Mouse (Mus musculus) E14TG2a.4 (cell line): Measurements from ENCODE around the gene Sox5.

Experiments
- H3K27me3 ChIP-seq: 2 replicates; pipeline ENCODE4 v1.6.1; 2014; ENCODE audit warnings: low read length, control low read depth; ENCODE audit not compliant: insufficient read depth
- H3K36me3 ChIP-seq: 2 replicates; pipeline ENCODE4 v1.6.1; 2014; ENCODE audit warnings: low read length, control low read depth; ENCODE audit not compliant: insufficient read depth
- H3K4me1 ChIP-seq: replicated peaks from 2 replicates; pipeline ENCODE4 v1.6.1; 2014; ENCODE audit warnings: low read depth, low read length, control low read depth
- H3K4me3 ChIP-seq: replicated peaks from 2 replicates; pipeline ENCODE4 v1.5.1; 2014; ENCODE audit warnings: mild to moderate bottlenecking, low read length
- H3K9me3 ChIP-seq: 2 replicates; pipeline ENCODE4 v1.6.1; 2014; ENCODE audit warnings: low read length, control low read depth
- CTCF ChIP-seq: conservative IDR thresholded peaks from 2 replicates; pipeline ENCODE4 v1.5.1; 2014; ENCODE audit warnings: low read length
- NANOG ChIP-seq: IDR thresholded peaks from 2 replicates; pipeline ENCODE4 v1.6.1; 2014; ENCODE audit warnings: borderline replicate concordance, low read length, mixed read lengths
- POU5F1 ChIP-seq: IDR thresholded peaks from 2 replicates; pipeline ENCODE4 v1.6.1; 2014; ENCODE audit warnings: low read length, borderline replicate concordance

The Sox5 gene

GRCm38 (mm10) chr6:143995046-143995445, 786.7 kb downstream of the Sox5 start:
- Histone ChIP-seq H3K27me3 (no peaks in the 10 kb centered on the region), H3K4me3 (no peak overlapping the region), H3K9me3 (no peaks in the 10 kb centered on the region), H3K36me3 (no peaks in the 10 kb centered on the region), H3K4me1 (no peaks in the 10 kb centered on the region)
- TF ChIP-seq CTCF = no peak
- no peak for TF ChIP-seq POU5F1
- TF ChIP-seq NANOG = no peak

GRCm38 (mm10) chr6:143987548-143987947, 794.2 kb downstream of the Sox5 start:
- H3K9me3 ChIP-seq = no peaks in the 10 kb centered on the region
- no peaks in the 10 kb centered on the region for H3K4me1 ChIP-seq
- no peak for TF ChIP-seq NANOG
- TF ChIP-seq POU5F1 = no peak
- no peak for TF ChIP-seq CTCF
- H3K36me3 ChIP-seq = no peaks in the 10 kb centered on the region
- no peak overlapping the region for H3K4me3 ChIP-seq
- H3K27me3 ChIP-seq = no peaks in the 10 kb centered on the region

- TF ChIP-seq NANOG = no peak
- no peak for TF ChIP-seq CTCF
- TF ChIP-seq POU5F1 = no peak
- no peaks in the 10 kb centered on the region for H3K4me1 ChIP-seq
- no peaks in the 10 kb centered on the region for H3K36me3 ChIP-seq
- H3K9me3 ChIP-seq = no peaks in the 10 kb centered on the region
- no peak overlapping the region for H3K4me3 ChIP-seq
- no peaks in the 10 kb centered on the region for H3K27me3 ChIP-seq
Observed at GRCm38 (mm10) chr6:143980131-143980530, 801.6 kb downstream of the Sox5 start.

GRCm38 (mm10) chr6:143967724-143968400, 813.9 kb downstream of the Sox5 start:
- H3K4me1 ChIP-seq = peaks cover 15% of the 10 kb centered on the region
- no peak for TF ChIP-seq POU5F1
- no peak for TF ChIP-seq NANOG
- TF ChIP-seq CTCF = no peak
- H3K36me3 ChIP-seq = no peaks in the 10 kb centered on the region
- H3K9me3 ChIP-seq = peaks cover 16% of the 10 kb centered on the region
- H3K4me3 ChIP-seq = peak overlapping the region; percentile 37; the same call in 1 of the 2 replicates
- H3K27me3 ChIP-seq = no peaks in the 10 kb centered on the region

GRCm38 (mm10) chr6:143960487-143960886, 821.3 kb downstream of the Sox5 start:
- Histone ChIP-seq H3K9me3 (peaks cover 20% of the 10 kb centered on the region), H3K27me3 (no peaks in the 10 kb centered on the region), H3K4me3 (peak overlapping the region; percentile 29; the same call in 1 of the 2 replicates), H3K36me3 (no peaks in the 10 kb centered on the region), H3K4me1 (peaks cover 33% of the 10 kb centered on the region)
- TF ChIP-seq CTCF (no peak), NANOG (no peak; the same call in 1 of the 2 replicates)

- H3K27me3 ChIP-seq = no peaks in the 10 kb centered on the region
- no peak for TF ChIP-seq CTCF
- no peak for TF ChIP-seq NANOG
- TF ChIP-seq POU5F1 = no peak
- peak overlapping the region; percentile 29; the same call in 1 of the 2 replicates for H3K4me3 ChIP-seq
- no peaks in the 10 kb centered on the region for H3K36me3 ChIP-seq
- H3K4me1 ChIP-seq = peaks cover 33% of the 10 kb centered on the region
- H3K9me3 ChIP-seq = peaks cover 20% of the 10 kb centered on the region
Observed at GRCm38 (mm10) chr6:143960081-143960480, 821.7 kb downstream of the Sox5 start.

- Histone ChIP-seq H3K9me3 (peaks cover 5% of the 10 kb centered on the region; the same call in 1 of the 2 replicates), H3K36me3 (no peaks in the 10 kb centered on the region), H3K27me3 (no peaks in the 10 kb centered on the region), H3K4me1 (peaks cover 33% of the 10 kb centered on the region), H3K4me3 (no peak overlapping the region)
- TF ChIP-seq CTCF (no peak), NANOG (no peak), POU5F1 (no peak)
Observed at GRCm38 (mm10) chr6:143958372-143958771, 823.4 kb downstream of the Sox5 start.

- no peak overlapping the region for H3K4me3 ChIP-seq
- TF ChIP-seq POU5F1 (no peak), NANOG (no peak), CTCF (no peak)
- H3K36me3 ChIP-seq = no peaks in the 10 kb centered on the region
- H3K27me3 ChIP-seq = no peaks in the 10 kb centered on the region
- H3K9me3 ChIP-seq = peaks cover 5% of the 10 kb centered on the region; the same call in 1 of the 2 replicates
- peaks cover 33% of the 10 kb centered on the region for H3K4me1 ChIP-seq
Observed at GRCm38 (mm10) chr6:143957063-143957462, 824.7 kb downstream of the Sox5 start.

- H3K9me3 ChIP-seq = no peaks in the 10 kb centered on the region
- no peaks in the 10 kb centered on the region for H3K27me3 ChIP-seq
- no peak overlapping the region for H3K4me3 ChIP-seq
- H3K36me3 ChIP-seq = no peaks in the 10 kb centered on the region
- TF ChIP-seq POU5F1 (no peak), CTCF (no peak), NANOG (no peak)
- H3K4me1 ChIP-seq = peaks cover 11% of the 10 kb centered on the region
Observed at GRCm38 (mm10) chr6:143948553-143949308, 833.0 kb downstream of the Sox5 start.
